In the genomic region with DNA sequence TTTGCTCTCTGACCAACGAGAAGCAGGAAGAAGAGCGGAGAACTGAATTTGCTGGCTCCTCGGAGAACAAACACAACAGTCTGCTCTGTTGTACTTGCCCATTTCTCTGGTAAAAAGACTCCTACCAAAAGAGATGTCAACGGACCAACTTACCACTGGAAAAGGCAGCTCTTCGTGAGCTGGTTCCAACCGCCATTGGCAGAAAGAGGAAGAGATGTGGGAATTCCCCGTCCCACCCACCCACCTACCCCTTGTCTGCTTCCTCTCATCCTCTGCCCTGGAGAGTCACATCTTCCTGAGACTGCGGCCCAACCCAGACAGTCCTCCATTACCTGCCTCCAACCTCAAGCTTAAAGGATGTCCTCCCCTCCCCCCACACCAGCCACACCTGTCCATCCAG, we compare ENCODE assay signal across 22 mouse cellular contexts. TPM values are rescaled to one million over a fixed set of nuclear protein-coding genes. Genes with fewer than 3 reads are reported as not detected.
DNase-seq lines count a peak whose midpoint lies in the region; ATAC-seq lines count a peak whose summit lies in the region.
"Had no signal": no experiment of that assay in that cellular context is flagged by ENCODE, and none has a peak within 500 bp of the region (broad histone marks: within the 10 kb centered on the region; RNA-seq: fewer than 3 reads in every experiment).

No protein-coding gene starts in this region.

- H3K4me1 ChIP-seq in midbrain, embryonic 11.5 days (ENCODE audit: control insufficient read depth, insufficient read depth, low read length): no peaks in the 10 kb centered on the region
- no peaks in the 10 kb centered on the region for H3K4me1 ChIP-seq in midbrain, embryonic 14.5 days (ENCODE audit: control insufficient read depth, insufficient read depth, low read length)
- peaks cover 24% of the 10 kb centered on the region for H3K4me1 ChIP-seq in embryonic facial prominence, embryonic 15.5 days
- H3K4me1 ChIP-seq: hindbrain, embryonic 12.5 days had no signal

- H3K9ac ChIP-seq in midbrain, embryonic 11.5 days (ENCODE audit: low read length): no peak overlapping the region
- H3K9ac ChIP-seq in midbrain, embryonic 14.5 days (replicated peaks; ENCODE audit: low read length): no peak overlapping the region
- no peak overlapping the region for H3K9ac ChIP-seq in embryonic facial prominence, embryonic 15.5 days
- H3K9ac ChIP-seq: embryonic facial prominence, embryonic 13.5 days; heart, embryonic 13.5 days; hindbrain, embryonic 12.5 days had no signal

- ATAC-seq in midbrain, embryonic 11.5 days (ENCODE audit: low FRiP score): no peak
- ATAC-seq in midbrain, embryonic 14.5 days (ENCODE audit: low FRiP score, low TSS enrichment): no peak
- no peak for ATAC-seq in embryonic facial prominence, embryonic 15.5 days (ENCODE audit: insufficient number of reproducible peaks, low FRiP score, low TSS enrichment, low read depth)
- peak; percentile 46; the same call in 1 of the 2 replicates for ATAC-seq in megakaryocyte progenitor cell, adult 5-6 weeks (replicated peaks; ENCODE audit: poor library complexity)
- ATAC-seq in monocyte, adult 5-6 weeks (replicated peaks; ENCODE audit: insufficient number of reproducible peaks, low FRiP score, low TSS enrichment, poor library complexity, severe bottlenecking): no peak
- no peak for ATAC-seq in activated CD4-positive, CD25-positive, alpha-beta regulatory T cell, adult 4 months
- ATAC-seq: forebrain, embryonic 14.5 days; hindbrain, postnatal 0 days; Patski had no signal

- DNase-seq in midbrain, embryonic 11.5 days (ENCODE audit: low spot score, missing footprints): peak; percentile 21
- DNase-seq in midbrain, embryonic 14.5 days: no peak
- DNase-seq in cerebellum, adult 9-11 months: no peak
- DNase-seq: adrenal gland, adult 2 months; adrenal gland, postnatal 25 days; cerebellum, adult 18-20 months; gastrocnemius, adult 2 months; gastrocnemius, postnatal 25 days; heart, adult 11 months; heart, postnatal 4 days had no signal

- H3K9me3 ChIP-seq in midbrain, embryonic 11.5 days (ENCODE audit: control insufficient read depth, low read length): no peaks in the 10 kb centered on the region
- H3K9me3 ChIP-seq in midbrain, embryonic 14.5 days (ENCODE audit: control insufficient read depth, low read length): no peaks in the 10 kb centered on the region
- no peaks in the 10 kb centered on the region for H3K9me3 ChIP-seq in embryonic facial prominence, embryonic 15.5 days (replicated peaks)
- H3K9me3 ChIP-seq: embryonic facial prominence, embryonic 13.5 days; forebrain, embryonic 10.5 days; heart, embryonic 13.5 days; hindbrain, embryonic 12.5 days had no signal

- H3K36me3 ChIP-seq in midbrain, embryonic 11.5 days (ENCODE audit: control insufficient read depth, insufficient read depth, low read length): no peaks in the 10 kb centered on the region
- H3K36me3 ChIP-seq in midbrain, embryonic 14.5 days (ENCODE audit: control insufficient read depth, insufficient read depth, low read length): no peaks in the 10 kb centered on the region
- H3K36me3 ChIP-seq in embryonic facial prominence, embryonic 15.5 days: no peaks in the 10 kb centered on the region
- H3K36me3 ChIP-seq: embryonic facial prominence, embryonic 13.5 days; forebrain, embryonic 10.5 days; heart, embryonic 13.5 days; hindbrain, embryonic 12.5 days had no signal

- WGBS in midbrain, embryonic 11.5 days: 90% methylated on average over 8 of the region's 8 CpGs
- 93% methylated on average over 8 of the region's 8 CpGs for WGBS in midbrain, embryonic 14.5 days
- WGBS in embryonic facial prominence, embryonic 15.5 days: 87% methylated on average over 8 of the region's 8 CpGs

- no peak overlapping the region for H3K4me2 ChIP-seq in midbrain, embryonic 11.5 days
- no peak overlapping the region for H3K4me2 ChIP-seq in midbrain, embryonic 14.5 days (ENCODE audit: low read length)
- no peak overlapping the region for H3K4me2 ChIP-seq in embryonic facial prominence, embryonic 15.5 days (replicated peaks)
- H3K4me2 ChIP-seq: embryonic facial prominence, embryonic 13.5 days; heart, embryonic 13.5 days; hindbrain, embryonic 12.5 days had no signal

- no peak overlapping the region for H3K4me3 ChIP-seq in midbrain, embryonic 11.5 days (ENCODE audit: low read depth, low read length)
- no peak overlapping the region for H3K4me3 ChIP-seq in midbrain, embryonic 14.5 days (replicated peaks; ENCODE audit: low read depth, low read length)
- no peak overlapping the region for H3K4me3 ChIP-seq in embryonic facial prominence, embryonic 15.5 days (replicated peaks)
- H3K4me3 ChIP-seq: embryonic facial prominence, embryonic 13.5 days; erythroblast, embryonic 14.5 days; forebrain, embryonic 10.5 days; gastrocnemius, adult 2 months; heart, embryonic 13.5 days; hindbrain, embryonic 12.5 days had no signal

- no peaks in the 10 kb centered on the region for H3K27me3 ChIP-seq in midbrain, embryonic 11.5 days (ENCODE audit: control insufficient read depth, insufficient read depth, low read length)
- no peaks in the 10 kb centered on the region for H3K27me3 ChIP-seq in midbrain, embryonic 14.5 days (ENCODE audit: control insufficient read depth, insufficient read depth, low read length)
- peaks cover 9% of the 10 kb centered on the region; the same call in 1 of the 2 replicates for H3K27me3 ChIP-seq in embryonic facial prominence, embryonic 15.5 days
- H3K27me3 ChIP-seq: hindbrain, embryonic 12.5 days had no signal

- no peak overlapping the region for H3K27ac ChIP-seq in midbrain, embryonic 11.5 days (ENCODE audit: low read depth, low read length)
- H3K27ac ChIP-seq in midbrain, embryonic 14.5 days (replicated peaks; ENCODE audit: low read depth, low read length): no peak overlapping the region
- H3K27ac ChIP-seq in embryonic facial prominence, embryonic 15.5 days (replicated peaks): peak overlapping the region; percentile 84
- H3K27ac ChIP-seq: forebrain, embryonic 10.5 days; gastrocnemius, adult 2 months; heart, embryonic 13.5 days; hindbrain, embryonic 12.5 days; hindbrain, postnatal 0 days had no signal

RNA-seq across cellular contexts. Expression of a gene that starts 36.2 kb away (rescaled TPM):
- polyA plus RNA-seq in midbrain, embryonic 11.5 days (2014; fragmentation: Nextera tagmentation; extraction: Ambion mirVana): 1.0 TPM in 2 replicates
- 6.4 and 7.2 TPM in 2 replicates for polyA plus RNA-seq in midbrain, embryonic 14.5 days (2014; fragmentation: Nextera tagmentation; extraction: Ambion mirVana)
- polyA plus RNA-seq in embryonic facial prominence, embryonic 15.5 days (2015; fragmentation: Nextera tagmentation; extraction: Ambion mirVana): 3.8 and 5.2 TPM in 2 replicates
- total RNA-seq in megakaryocyte progenitor cell, adult 5-6 weeks (2015): not detected in 2 replicates
- total RNA-seq in megakaryocyte progenitor cell, adult 5-6 weeks (2017): not detected in 2 replicates
- total RNA-seq in monocyte, adult 5-6 weeks (2017): not detected in 3 replicates
- polyA plus RNA-seq in activated CD4-positive, CD25-positive, alpha-beta regulatory T cell, adult 4 months (2017; shearing (Covaris generic)): not detected
- polyA plus RNA-seq: erythroblast, embryonic 14.5 days; Patski had no signal

RNA-seq across cellular contexts. Expression of a gene that starts 49.2 kb away (rescaled TPM):
- polyA plus RNA-seq in midbrain, embryonic 11.5 days (2014; fragmentation: Nextera tagmentation; extraction: Ambion mirVana): 188 and 213 TPM in 2 replicates
- polyA plus RNA-seq in midbrain, embryonic 14.5 days (2014; fragmentation: Nextera tagmentation; extraction: Ambion mirVana): 73.9 and 97.4 TPM in 2 replicates
- polyA plus RNA-seq in embryonic facial prominence, embryonic 15.5 days (2015; fragmentation: Nextera tagmentation; extraction: Ambion mirVana): 99.0 and 102 TPM in 2 replicates
- total RNA-seq in megakaryocyte progenitor cell, adult 5-6 weeks (2015): 70.0 and 71.1 TPM in 2 replicates
- 194 and 197 TPM in 2 replicates for total RNA-seq in megakaryocyte progenitor cell, adult 5-6 weeks (2017)
- 58.1 to 70.1 TPM (median 61.4 TPM) in 3 replicates for total RNA-seq in monocyte, adult 5-6 weeks (2017)
- 10 to 100 TPM; 41.4 to 43.1 TPM for polyA plus RNA-seq in activated CD4-positive, CD25-positive, alpha-beta regulatory T cell, adult 4 months (2017; shearing (Covaris generic))
